Mouse (Mus musculus): ENCODE measurements at regions not wholly inside any gene's neighbourhood (a gene's known extent, or its start where the extent isn't known, plus 50 kb on each side); places are given as distances from the start of the nearest gene placed in this dataset.

DNA sequence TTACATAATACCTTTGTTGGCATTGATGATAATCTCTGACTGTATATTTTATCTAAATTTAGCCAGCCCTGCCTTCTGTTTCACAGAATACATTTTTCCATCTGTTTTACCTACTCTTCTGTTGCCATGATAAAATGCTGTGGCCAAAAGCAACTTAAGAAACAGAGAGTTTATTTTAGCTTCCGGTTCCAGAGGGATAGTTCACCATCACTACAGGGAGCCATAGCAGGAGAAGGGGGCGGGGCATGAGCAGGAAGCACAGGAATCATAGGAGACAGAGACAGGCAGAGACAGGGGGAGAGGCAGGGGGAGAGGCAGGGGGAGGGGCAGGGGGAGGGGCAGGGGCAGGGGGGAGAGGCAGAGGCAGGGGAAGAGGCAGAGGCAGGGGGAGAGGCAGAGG, 72.8 kb upstream of the Plcz1 start:
- no peak for TF ChIP-seq CTCF (IDR thresholded peaks at IDR 0.05)
- Histone ChIP-seq H3K27ac (no peak overlapping the region), H3K4me3 (no peak overlapping the region)
- intact Hi-C loops (cut with DNase I): no loop called here
- DNase-seq: no peak

DNA sequence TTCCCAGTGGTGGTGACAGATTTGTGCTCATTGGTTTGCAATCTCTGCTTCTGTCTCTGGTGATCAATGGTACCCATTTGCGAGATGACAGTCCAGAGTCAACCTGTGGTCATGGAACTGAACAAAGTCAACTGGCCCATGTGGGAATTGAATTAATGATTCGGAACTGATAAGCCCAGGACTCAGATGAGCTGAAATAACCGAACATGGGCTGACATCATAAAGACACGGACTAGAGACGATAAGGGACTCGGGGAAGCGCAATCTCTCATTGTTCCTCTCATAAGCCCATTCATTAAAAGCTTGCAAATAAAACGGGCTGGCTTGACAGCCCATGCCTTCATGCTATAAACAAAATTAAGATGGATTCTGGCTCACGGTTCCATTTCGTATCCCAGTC, 70.8 kb upstream of the Plcz1 start:
- intact Hi-C loops (cut with DNase I): no loop called here
- Histone ChIP-seq H3K4me3 (no peak overlapping the region), H3K27ac (no peak overlapping the region)
- DNase-seq: no peak
- no peak for TF ChIP-seq CTCF (IDR thresholded peaks at IDR 0.05)

DNA sequence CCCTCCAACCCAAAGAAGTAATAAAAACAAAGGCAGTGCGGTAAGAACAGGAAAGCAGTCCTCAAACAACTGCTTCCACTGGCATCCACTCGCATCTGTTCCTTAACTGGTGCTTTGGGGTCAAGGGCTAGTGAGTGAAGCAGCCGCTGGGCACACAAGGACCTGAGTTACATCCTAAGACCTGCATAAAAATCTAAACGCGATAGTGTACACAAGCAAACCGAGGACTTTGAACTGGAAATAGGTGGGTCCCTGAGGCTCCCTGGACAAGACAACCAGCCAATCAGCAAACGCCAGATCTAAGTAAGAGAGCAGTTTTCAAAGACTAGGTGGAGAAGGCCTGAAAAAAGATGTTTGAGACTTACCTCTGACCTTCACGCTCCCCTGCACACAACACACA, 66.8 kb upstream of the Plcz1 start:
- Histone ChIP-seq H3K27ac (no peak overlapping the region), H3K4me3 (no peak overlapping the region; the same call in 1 of the 2 replicates)
- no peak for DNase-seq
- intact Hi-C loops (cut with DNase I): no loop called here
- no peak for TF ChIP-seq CTCF (IDR thresholded peaks at IDR 0.05)

DNA sequence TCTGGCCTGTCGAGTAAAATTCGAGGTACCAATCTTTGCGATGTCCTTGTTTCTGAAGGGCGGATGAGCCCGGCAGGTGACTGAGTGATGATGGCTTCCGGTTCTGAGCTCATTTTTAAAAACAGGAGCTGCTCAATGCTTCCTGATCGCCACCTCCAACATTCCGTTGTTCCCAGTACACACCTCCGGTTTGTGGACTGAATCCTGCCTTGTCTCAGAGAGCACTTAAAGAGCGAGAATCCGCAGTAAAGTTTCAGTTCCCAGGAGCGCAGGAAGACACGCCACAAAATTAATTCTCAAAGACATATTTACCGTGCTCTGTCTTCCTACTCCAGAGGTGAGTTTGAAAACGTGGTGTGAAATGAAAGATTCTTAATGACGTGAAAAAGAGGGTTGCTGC, 66.4 kb upstream of the Plcz1 start:
- no peak for DNase-seq
- Histone ChIP-seq H3K27ac (no peak overlapping the region), H3K4me3 (peak overlapping the region; percentile 21; the same call in 1 of the 2 replicates)
- intact Hi-C loops (cut with DNase I): no loop called here
- TF ChIP-seq CTCF (IDR thresholded peaks at IDR 0.05): no peak

DNA sequence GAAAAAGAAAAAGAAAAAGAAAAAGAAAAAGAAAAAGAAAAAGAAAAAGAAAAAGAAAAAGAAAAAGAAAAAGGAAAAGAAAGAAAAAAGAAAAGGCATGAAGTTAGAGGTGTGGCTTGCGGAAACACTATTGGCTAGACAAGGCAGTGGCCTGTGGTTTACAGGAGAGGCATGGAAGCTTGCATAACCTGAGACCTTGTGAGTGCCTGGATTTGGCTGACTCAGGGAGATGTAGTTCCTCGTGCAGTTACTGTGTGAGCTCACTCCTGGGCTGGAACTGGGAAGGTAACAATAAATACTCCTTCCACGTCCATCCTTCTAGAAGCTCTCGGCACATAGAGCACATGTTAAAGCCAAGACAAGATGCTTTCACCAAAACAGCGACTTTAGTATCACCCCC, 64.9 kb upstream of the Plcz1 start:
- H3K27ac ChIP-seq: no peak overlapping the region
- H3K4me3 ChIP-seq: no peak overlapping the region
- intact Hi-C loops (cut with DNase I): no loop called here
- DNase-seq: no peak
- no peak for TF ChIP-seq CTCF (IDR thresholded peaks at IDR 0.05)

DNA sequence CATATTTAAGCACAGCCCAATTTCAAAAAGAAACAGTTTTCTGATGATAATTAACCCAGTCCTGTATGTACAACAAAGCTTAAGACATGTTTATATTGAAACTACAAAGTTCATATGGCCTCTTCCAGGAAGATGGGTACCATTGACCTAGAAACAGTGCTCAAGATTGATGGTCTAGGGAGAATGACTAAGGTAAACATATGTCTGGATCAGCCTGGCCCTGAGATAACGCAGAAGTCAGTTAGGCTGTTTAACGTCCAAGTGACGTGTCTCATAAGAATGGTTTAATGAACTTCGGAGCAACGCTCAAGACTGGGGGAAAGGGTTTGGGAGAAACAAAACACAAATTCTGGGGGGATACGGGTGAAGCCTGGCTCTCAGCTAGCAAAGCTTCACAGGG, 60.8 kb upstream of the Plcz1 start:
- H3K4me3 ChIP-seq: no peak overlapping the region
- intact Hi-C loops (cut with DNase I): no loop called here
- no peak overlapping the region for H3K27ac ChIP-seq
- no peak for TF ChIP-seq CTCF (IDR thresholded peaks at IDR 0.05)
- no peak for DNase-seq

DNA sequence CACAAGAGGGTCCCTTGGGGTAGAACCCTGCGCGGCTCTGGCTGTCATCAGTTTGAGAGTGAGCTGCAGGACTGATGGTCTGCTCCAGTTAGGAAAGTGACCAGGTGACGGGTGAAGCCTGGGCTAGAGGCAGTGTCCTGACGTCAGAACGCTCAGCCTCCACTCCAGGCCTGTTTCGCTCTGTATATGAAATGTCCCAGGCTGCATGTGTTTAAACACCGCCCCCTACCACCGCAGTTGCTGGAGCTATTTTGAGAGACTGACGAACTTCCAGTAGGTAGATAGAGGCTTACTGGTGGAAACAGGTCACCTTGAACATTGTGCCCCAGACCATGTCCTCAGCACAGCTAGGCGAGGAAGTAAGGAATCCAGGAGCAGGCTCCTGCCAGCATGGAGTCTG, 54.2 kb upstream of the Plcz1 start:
- DNase-seq: no peak
- TF ChIP-seq CTCF (IDR thresholded peaks at IDR 0.05): no peak
- H3K4me3 ChIP-seq: no peak overlapping the region
- H3K27ac ChIP-seq: no peak overlapping the region
- intact Hi-C loops (cut with DNase I): no loop called here

Data from gastrocnemius, adult 2 months (tissue).